Mouse (Mus musculus): ENCODE results near the gene Tnni2.
A peak's percentile ranks its signal among the peaks of the same experiment; 100 is the strongest.
"Not testable (repeated sequence)": the region's sequence is repeated elsewhere in the genome, so short reads cannot be mapped to it uniquely, and the experiment has no call there.

The Tnni2 gene

DNA sequence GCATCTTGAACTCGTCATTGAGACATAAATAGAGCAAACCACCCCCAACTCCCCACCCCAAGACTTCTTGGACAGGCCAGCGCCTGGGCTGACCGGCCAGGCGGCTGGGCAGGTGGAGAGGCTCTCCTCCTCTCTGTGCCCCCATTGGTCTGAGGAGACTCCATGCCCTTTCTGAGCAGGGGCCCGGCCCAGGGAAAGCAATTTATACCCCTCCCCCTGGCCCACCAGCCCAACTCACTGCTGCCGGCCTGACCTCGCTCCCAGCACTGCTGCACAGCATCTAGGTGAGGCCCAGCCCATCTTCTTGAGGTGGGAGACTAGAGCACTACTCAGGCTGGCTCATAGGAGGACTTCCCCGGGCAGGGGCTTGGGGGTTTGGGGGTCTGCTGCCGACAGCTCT, at the start of gene Tnni2:
TSS of gene Tnni2 (plus strand) at position 224 of the 400 bp plus-strand sequence.
- no peak for DNase-seq

DNA sequence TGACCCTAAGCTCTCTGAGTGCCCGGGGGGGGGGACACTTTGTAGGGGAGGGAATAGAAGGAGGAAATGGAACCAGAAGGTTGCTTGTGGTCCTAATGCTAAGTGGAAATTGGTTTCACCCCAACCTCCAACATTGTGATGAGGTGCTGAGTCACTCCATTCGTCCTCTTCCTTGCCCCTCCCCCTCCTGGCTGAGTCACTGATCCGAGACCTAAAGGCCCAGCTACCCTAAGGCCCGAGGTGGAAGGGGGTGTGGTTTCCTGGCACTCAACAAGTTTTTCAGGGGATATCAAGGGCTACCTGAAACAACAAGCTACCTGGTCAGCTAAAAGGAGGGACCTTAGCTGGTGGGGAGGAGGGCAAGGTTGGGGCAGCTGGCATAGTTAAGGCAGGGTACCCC, 48.4 kb upstream of the Tnni2 start:
- DNase-seq, result peak; percentile 54 to 71

DNA sequence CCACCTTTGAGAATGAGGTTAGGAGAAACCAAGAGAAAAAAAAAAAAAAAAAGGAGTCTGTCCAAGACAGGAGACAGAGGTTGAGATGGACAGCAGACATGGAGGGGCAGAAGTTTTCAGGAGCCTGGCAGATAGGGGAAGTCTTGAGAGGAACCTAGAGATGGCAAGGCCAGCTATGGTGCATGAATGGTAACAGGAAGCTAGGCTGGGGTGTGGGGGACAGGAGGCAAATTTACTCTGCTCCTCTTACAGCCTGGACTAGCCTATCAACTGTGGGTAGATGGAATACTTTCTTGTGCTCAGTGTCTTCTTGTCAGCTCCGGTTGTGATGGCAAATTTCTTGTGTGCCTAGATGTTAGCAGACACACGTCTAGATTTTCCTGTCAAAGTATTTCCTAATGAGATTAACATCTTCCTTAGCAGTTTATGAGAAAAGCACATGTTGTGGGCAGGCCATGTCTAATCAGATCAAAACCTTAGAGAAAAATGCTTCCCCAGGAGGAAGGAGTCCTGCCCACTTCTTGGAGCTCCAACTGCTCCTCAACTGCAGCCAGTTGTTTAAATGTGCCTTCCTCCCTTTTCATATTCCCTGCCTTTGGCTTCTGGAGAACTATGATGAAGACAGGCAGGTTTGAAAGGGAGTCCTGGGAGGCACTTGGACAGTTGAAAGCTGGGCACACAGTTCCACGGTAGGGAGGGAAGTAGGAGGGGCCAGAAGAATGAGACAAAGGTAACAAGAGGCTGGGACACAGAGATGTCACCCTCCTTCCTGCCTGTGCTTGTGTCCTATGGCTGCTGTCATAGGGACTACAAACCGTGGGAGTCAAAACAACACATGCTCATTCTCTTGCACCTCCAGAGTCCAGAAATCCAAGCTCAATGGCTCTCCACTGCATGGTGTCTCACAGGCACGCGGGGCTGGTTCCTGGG, 47.1 kb upstream of the Tnni2 start:
- DNase-seq, result no peak

DNA sequence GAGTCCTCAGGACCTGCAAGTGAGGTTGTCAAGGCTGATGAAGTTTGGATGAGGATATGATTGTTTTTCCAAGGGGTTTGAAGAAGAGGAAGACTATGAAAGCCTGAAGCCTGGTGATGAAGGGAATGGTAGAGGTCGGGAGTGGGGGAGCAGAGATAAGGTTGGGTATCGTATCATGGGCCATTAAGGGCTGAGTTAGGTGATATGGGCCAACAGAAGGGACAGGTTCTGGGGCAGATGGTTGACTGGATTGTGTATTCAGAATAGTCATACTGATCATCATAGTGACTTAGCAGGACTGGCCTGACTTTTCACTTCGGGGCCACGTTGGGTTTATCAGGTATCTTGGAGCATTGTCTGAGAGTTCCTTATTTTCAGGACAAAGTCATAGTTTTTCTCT, 46.1 kb upstream of the Tnni2 start:
- DNase-seq, result no peak

DNA sequence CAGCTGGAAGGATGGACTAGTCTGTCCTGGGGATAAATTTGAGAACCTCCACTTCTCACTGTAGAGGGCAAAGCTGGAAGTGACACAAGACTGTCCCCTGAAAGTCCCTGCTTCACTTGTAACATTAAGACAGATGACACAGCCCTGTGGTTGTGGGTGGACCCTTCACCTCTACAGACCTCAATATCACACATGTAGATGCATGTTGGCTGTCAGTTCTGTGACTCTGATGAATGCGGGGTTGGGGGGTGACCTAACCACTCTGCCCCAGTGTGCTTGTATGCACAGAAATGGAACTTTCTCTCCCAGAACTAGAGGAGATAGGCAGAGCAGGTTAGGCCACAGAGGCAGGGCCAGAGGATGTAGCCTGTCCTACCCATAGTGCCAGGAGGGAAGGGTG, 45.0 kb upstream of the Tnni2 start:
- DNase-seq, result no peak

DNA sequence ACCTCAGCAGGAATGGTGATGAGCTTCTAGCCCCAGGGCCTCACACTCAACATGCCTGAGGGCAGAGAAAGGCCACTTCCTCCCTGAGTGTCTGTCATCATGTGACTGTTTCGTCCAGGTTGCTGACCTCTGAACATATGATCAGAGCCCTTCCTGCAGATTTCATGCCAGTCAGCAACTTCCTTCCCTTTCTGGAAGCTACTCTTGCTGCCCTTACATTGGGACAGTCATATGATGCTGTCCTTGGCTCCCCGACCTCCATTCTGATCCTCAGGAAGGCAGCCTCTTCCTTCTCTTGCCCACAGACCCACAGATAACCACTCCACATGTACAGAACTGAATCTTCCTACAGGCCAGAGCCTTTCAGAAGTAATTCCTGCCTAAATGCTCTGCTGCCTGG, 43.6 kb upstream of the Tnni2 start:
- peak; percentile 37 to 45 for DNase-seq

DNA sequence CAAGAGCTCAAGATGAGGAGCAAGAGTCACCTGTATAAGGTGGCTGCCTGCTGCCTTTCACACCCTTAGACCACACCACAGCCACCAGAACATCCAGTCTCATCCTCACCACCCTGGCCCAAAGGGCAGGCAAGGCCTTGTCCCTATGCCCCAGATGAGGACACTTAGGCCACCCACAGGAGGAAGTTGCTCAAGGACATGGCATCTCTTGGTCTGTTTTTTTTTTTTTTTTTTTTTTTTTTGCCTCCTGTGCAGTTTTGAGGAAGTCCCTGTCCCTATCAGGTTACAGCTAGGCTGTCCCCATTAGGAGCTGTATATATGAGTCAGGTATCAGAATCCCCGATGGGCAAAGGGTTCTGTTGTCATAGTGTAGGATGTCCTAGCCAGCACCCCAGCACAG, 42.4 kb upstream of the Tnni2 start:
- no peak for DNase-seq

DNA sequence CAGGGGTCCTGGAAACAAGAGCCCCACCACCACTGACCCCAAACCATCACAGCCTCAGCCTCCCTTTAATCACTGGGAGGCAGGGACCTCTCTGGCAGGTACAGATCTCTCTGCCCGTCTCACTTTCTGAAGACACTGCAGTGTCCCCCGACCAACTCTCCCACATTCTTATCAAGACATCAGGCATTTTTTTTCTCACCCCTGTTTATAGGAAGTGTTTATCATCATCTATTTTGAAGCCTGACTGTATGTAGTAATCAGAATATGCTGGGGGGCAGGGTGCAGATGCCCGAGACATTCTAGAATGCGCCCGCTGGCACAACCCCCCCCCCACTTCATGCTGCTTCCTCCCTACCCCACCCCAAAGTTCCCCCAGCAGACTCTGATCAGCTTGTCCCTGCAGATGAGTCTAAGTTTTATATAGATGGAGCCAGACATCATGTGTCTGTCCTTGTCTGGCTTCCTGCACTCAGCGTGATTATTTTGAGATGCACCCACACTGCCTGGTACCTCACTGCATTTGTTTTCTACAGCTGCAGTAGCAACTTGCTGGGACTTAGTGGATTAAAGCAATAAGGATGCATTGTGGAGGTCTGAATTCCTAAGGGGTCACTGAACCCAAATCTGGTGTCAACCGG, 41.4 kb upstream of the Tnni2 start:
- no peak for DNase-seq

DNA sequence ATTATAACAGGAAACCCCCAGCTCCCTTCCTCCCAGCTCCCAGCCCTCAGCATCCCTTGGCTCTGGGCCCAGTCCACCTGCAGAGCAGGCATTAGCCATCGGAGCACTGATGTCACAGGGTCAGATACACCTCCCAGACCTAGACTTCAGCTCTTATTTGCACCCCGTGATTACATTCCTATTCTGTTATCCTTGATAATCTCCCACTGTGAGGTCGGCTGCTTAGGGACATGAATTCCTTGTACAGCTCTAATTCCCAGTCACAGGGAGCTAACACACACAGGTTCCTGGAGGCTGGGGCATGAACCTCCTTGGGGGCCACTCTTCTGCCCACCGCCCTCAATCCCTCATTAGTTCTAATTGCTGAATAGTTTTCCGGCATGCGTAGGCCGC, 40.9 kb upstream of the Tnni2 start:
- peak; percentile 71 to 80 for DNase-seq

DNA sequence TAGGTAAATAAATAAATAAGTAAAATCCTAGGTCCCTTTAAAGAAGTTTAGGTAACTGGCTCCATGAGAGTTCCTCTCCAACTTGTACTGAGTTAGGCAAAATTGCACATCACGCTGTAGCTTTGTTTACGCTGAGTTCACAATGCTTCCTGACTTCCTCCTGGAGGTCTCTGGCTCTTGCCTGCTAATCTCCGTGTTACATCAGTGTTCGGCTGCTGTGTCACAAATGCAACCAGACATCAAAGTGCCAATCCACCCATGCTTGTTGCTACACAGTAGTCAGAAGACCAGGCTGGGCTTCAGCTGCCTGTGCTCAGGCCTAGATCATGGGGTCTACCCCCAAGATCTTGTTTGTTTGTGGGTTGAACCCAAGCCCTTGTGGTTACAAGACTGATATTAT, 38.0 kb upstream of the Tnni2 start:
- DNase-seq, result no peak

DNA sequence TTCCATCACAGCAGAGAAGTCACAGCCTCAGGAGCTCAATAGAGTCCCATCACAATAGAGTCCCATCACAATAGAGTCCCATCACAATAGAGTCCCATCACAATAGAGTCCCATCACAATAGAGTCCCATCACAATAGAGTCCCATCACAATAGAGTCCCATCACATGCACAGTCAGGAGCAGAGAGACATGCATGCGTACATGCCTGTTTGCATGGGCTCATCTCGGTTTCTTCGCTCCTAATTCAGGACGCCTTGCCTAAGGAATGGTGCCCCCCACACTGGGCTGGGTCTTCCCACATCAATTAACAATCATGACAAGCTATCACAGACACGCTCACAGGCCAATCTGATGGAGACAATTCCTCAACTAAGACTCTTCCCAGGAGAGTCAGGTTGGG, 36.5 kb upstream of the Tnni2 start:
- not testable (repeated sequence) for DNase-seq

DNA sequence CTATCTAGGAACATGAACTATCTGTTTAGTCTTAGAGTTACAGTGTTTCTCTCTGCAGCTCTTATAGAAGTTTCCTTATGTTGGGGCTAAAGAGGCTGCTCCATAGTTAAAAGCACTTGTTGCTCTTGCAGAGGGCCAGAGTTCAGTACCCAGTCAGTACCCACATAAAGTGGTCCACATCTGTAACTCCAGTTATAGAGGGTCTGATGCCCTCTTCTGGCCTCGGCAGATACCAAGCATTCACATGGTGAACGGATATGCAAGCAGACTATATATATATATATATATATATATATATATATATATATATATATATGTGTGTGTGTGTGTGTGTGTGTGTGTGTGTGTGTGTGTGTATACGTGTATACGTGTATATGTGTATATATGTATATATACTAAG, 33.7 kb upstream of the Tnni2 start:
- DNase-seq, result no peak

DNA sequence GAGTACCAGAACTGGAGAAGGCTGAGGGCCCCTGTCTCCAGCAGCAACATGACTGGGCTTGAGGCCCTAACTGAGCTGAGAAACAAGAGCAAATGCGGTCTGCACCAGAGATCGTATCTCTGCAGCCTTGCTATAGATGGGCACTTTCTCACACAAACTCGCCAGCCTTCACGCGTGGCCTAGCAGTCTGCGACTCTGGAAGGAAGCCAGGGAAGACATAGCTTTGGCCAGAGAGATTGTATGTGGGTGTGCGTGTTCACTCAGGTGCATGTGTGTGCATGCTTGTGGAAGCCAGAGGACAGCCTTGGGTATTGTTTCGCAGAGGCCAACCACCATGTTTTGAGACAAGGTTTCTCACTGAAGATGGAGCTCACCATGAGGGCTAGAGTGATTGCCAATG, 32.9 kb upstream of the Tnni2 start:
- no peak for DNase-seq

DNA sequence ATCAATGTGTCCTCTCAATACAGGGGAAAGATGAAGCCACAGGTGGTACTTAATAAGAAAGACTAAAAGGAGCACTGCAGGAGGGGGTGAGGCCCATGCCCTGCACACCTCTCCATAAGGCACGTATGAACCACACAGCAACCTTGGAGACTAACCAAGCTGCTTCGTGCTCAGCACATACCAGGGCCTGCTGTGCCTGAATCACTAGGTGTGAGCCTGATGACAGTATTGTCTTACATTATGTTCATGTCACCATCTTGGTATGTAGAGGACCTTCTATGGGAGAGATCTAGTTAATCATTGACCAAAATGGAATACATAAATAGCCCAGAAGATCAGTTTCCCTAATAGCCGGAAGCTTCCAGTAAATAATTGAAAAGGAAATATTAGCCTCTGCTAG, 32.0 kb upstream of the Tnni2 start:
- no peak for DNase-seq

DNA sequence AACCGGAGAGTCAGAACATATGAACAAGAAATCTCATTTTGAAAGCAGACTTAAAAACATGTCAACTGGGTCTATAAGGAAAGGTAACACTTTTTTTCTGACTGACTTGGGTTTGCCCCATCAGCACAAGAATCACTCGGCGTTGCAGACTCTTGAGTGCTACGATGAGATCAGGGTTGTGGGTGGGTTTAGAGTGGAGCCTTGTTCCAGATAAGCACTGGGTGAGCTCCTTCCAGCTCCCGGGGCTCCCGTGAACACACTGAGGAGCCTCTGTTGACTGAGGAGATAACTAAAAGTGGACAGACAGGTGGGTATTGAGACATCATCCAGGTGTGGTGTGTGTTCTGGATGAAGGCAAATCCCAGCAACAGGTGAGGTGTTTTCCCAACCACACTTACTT, 28.3 kb upstream of the Tnni2 start:
- no peak for DNase-seq

DNA sequence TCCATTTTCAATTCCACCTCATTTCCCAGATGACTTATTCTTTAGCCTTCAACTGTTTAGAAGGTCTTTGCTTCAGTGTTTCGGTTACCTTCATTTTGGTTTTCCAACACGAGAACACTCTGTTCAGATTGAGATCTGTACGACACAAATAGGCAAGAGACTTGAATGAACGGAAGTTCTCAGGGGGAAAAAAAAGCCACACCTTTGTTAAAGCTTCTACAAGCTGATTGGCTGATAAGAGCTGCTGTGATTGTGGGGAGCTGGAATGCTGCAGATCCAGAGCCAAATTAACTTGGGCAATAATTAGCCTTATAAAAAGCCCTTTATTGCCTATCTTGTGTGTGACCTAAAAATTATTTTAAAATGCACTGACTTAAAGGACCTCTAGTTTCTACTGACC, 26.3 kb upstream of the Tnni2 start:
- no peak for DNase-seq

DNA sequence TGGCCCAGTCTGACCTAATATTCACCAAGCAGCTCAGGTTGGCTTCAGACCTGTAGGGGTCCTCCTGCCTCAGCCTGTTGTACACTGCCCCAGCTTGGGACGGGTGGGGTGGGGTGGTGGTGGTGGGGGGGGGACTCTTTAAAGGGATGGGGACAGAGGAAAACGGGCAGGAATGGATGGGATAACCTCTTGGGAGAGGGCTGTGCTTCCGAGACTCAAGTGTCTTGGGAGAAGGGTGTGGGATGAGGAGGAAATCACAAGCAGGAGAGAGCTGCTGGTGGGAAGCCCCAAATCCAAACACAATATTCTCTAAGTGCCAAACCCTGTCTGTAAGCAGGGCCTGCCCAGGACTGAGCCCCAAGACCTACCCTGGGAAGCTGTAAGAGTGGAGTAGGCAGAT, 25.4 kb upstream of the Tnni2 start:
- no peak for DNase-seq

DNA sequence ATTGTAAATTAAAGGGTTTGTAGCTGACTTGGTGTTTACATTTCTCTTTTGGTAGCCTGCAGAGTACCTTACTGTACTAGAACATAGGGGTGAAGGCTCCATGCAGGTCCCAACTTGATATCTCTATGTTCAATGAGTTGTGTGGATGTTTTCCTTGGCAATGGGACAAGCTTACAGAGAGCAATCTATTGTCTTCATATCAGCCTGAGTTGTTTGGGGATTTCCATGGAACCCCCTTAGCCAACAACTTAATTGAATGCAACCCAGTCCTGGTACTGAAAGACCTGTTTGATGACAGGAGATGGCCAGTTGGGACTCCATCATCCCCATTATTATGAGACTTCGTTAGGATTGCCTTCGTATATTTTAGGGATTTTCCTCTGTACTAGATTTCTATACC, 23.6 kb upstream of the Tnni2 start:
- no peak for DNase-seq

DNA sequence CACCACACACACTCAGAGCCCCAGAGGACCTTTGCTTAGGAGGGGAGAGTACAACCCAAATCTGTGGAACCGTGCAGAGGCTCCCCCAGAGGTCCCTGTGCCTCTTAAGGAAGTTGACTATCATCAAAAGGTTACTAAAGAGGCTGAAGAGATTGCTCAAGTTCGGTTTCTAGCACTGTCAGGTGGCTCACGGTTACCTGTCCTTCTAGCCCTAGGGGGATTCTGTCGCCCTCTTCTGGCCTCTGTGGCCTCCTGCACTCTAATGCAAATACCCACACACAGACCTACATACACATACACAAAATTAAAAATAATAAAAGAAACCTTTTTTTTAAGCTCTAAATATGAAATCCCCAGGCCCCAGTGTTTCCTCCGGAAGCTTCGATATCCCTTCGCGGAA, 22.9 kb upstream of the Tnni2 start:
- DNase-seq, result no peak

DNA sequence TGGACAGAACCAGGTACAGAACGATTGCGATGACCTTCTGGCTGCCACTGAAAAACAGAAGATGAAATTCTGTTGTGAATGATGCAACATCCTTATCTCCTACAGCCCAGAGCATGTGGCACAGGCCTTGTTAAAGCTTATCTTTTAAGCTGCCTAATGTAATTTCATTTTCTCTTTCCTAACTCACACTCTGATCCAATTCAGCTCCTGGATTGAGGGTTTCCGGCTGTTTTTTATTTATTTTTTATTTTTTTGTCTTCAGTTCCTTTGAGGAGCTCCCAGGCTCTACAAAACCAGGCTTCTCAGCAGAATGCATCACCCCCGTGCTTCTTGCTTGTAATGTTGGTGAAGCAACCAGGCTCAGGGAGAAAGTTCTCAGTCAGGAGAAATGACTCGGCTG, 21.7 kb upstream of the Tnni2 start:
- DNase-seq, result no peak

DNA sequence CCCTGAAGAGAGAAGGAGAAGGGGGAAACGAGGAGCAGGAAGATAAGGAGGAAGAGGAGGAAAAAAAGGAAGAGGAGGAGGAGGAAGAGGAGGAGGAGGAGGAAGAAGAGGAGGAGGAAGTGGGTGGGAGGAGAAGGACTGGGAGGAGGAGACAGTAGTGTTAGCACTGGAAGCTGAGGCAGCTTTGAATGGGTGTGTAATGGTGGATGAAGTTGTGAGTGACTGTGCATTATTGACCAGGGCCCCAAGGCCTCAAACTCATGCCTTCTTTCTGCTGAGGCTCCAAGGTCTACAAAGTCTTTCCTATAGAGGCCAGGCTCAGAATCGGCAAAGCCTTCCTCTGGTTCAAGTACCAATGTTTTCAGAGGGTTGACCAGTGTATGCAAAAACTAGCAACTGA, 19.8 kb upstream of the Tnni2 start:
- DNase-seq, result no peak

DNA sequence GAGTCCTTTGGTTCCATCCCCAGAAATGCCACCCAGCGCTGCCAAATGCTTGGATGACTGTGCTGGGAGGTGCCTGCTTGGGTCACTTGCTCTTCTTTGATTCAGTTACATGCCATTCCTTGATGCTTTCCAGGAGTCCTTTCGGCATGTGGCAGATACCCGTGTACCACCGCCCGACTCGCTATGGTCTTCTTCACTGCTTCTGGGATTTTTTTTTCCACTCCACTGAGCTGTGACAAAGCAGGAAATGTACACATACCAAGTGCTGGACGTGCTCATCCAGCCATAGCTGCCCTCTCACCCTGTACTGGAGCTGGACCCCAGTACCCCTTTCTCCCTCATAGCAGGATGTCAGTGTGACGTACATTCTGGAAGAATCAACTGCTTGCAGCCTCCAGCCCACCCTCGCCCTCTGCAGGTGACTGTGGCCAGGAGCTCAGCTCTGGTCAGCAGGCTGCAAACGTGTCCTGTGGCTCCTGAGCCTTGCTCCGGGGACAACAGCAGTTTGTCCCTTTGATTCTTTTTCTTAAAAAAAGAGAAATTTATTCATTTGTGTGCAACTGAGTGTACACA, 15.9 kb upstream of the Tnni2 start:
- DNase-seq, result peak; percentile 75 to 80

DNA sequence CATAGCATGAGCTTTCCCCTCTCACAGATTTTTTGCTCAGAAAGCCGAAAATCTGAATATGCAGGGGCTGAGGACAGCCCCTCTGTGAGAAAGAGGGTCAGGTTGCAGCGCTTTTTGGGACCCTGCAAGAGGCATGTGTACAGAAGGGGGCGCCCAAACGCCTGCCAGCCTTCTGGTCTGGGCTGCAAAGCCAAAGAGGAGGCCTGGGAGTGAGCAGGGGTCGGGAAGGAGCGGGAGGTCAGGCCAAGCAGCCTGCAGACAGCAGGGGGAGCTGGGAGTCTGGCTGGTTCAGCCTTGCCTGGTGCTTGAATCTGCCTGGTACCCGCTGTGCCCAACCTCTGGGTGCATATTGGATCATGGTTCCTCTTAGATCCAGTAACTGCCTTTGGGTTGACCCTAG, 13.4 kb upstream of the Tnni2 start:
- peak; percentile 78 to 85 for DNase-seq

DNA sequence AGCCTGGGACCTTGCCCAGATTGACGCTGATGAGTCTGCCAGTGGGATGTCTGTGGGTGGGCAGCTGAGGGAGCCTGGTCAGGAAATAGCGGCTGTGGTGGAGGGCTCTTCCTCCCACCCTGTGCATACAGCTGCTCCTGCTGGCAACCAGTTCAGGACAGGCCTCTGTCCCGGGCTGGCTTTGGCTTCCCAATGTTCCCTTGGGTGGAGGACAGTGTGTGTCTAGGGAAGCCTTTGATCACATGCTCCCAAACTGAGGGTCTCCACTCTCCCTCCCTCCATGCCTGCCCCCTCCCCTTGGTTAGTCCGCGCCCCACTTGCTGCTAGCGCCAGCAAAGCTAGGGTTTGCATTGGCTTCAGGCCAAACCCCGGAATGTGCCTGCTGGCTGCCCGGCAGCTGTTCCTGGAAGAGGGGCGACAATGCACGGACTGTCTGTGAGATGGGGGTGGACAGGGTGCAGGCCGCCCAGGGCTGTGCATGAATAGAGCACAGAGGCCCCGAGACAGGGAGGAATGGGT, 11.4 kb upstream of the Tnni2 start:
- peak; percentile 64 to 74 for DNase-seq
